Mouse (Mus musculus) MEL (cell line): Measurements from ENCODE around the gene Amz2. TPM values are rescaled to one million over a fixed set of nuclear protein-coding genes. Genes with fewer than 3 reads are reported as not detected.

ENCODE experiments used
- DNase-seq: peaks from one replicate; pipeline ENCODE4 v3.0.0; 2011; ENCODE audit warnings: low read depth, low spot score
- H3K27ac ChIP-seq: 2 replicates; pipeline ENCODE4 v1.5.1; 2012; ENCODE audit warnings: low read depth, mild to moderate bottlenecking, control low read depth, low read length, moderate library complexity; ENCODE audit not compliant: control insufficient read depth
- H3K27me3 ChIP-seq, 2 experiments: fragments of 150-350 bp in 1 of 2; sonication (generic) in 1 of 2; 2 replicates each; pipeline ENCODE4 v1.6.1; 2012; ENCODE audit warnings: low read length in 2 of 2, mild to moderate bottlenecking in 2 of 2, improper control_type of control experiment in 1 of 2, moderate library complexity in 1 of 2; ENCODE audit not compliant: insufficient read depth in 2 of 2, control insufficient read depth in 1 of 2
- H3K36me3 ChIP-seq, 2 experiments: 2 replicates each; pipeline ENCODE4 v1.6.1; 2012 to 2014; ENCODE audit warnings: low read length in 2 of 2, improper control_type of control experiment in 1 of 2, inconsistent platforms in 1 of 2, mild to moderate bottlenecking in 1 of 2; ENCODE audit not compliant: insufficient read depth in 2 of 2, control insufficient read depth in 1 of 2
- H3K4me1 ChIP-seq, 2 experiments: fragments of 150-350 bp in 1 of 2; sonication (generic) in 1 of 2; 2 replicates each; pipeline ENCODE4 v1.6.1; 2012; ENCODE audit warnings: low read length in 2 of 2, improper control_type of control experiment in 1 of 2, mild to moderate bottlenecking in 1 of 2; ENCODE audit not compliant: insufficient read depth in 2 of 2, control insufficient read depth in 1 of 2
- H3K4me3 ChIP-seq, 2 experiments: fragments of 150-350 bp in 1 of 2; sonication (generic) in 1 of 2; 2 replicates each; pipeline ENCODE4 v1.5.1; 2012; ENCODE audit warnings: low read depth in 2 of 2, low read length in 2 of 2, mild to moderate bottlenecking in 2 of 2, moderate library complexity in 2 of 2, control low read depth in 1 of 2, improper control_type of control experiment in 1 of 2; ENCODE audit not compliant: control insufficient read depth in 1 of 2, insufficient read depth in 1 of 2
- H3K79me2 ChIP-seq: 2 replicates; pipeline ENCODE4 v1.6.1; 2012; ENCODE audit warnings: mild to moderate bottlenecking, low read length, moderate library complexity; ENCODE audit not compliant: control insufficient read depth, poor library complexity, insufficient read depth
- H3K9ac ChIP-seq: 2 replicates; pipeline ENCODE4 v1.6.1; 2012; ENCODE audit warnings: low read depth, mild to moderate bottlenecking, control low read depth, low read length, moderate library complexity; ENCODE audit not compliant: control insufficient read depth, poor library complexity, severe bottlenecking
- H3K9me3 ChIP-seq: fragments of 150-350 bp; sonication (generic); replicated peaks from 2 replicates; pipeline ENCODE4 v1.6.1; 2012; ENCODE audit warnings: mild to moderate bottlenecking, low read length, improper control_type of control experiment, moderate library complexity; ENCODE audit not compliant: insufficient read depth
- BHLHE40 ChIP-seq: IDR thresholded peaks from 2 replicates; pipeline ENCODE4 v1.6.1; 2012; ENCODE audit warnings: low read depth, mild to moderate bottlenecking, inconsistent platforms, low read length, improper control_type of control experiment, borderline replicate concordance
- CHD1 ChIP-seq: IDR thresholded peaks from 2 replicates; pipeline ENCODE4 v1.6.1; 2012; ENCODE audit warnings: low read depth, mild to moderate bottlenecking, inconsistent platforms, low read length, improper control_type of control experiment
- CHD2 ChIP-seq: IDR thresholded peaks from 2 replicates; pipeline ENCODE4 v1.6.1; 2011; ENCODE audit warnings: low read length, improper control_type of control experiment
- CTCF ChIP-seq, 3 experiments: IDR thresholded peaks in 2 of 3; conservative IDR thresholded peaks in 1 of 3; 2 replicates each; pipeline ENCODE4 v1.5.1; 2011 to 2012; ENCODE audit warnings: low read length in 3 of 3, low read depth in 2 of 3, mild to moderate bottlenecking in 2 of 3, improper control_type of control experiment in 1 of 3, inconsistent platforms in 1 of 3, mixed read lengths in 1 of 3, moderate library complexity in 1 of 3; ENCODE audit not compliant: control insufficient read depth in 1 of 3, insufficient read depth in 1 of 3, poor library complexity in 1 of 3, severe bottlenecking in 1 of 3
- E2F4 ChIP-seq: IDR thresholded peaks from 2 replicates; pipeline ENCODE4 v1.6.1; 2011; ENCODE audit warnings: low read depth, low read length, improper control_type of control experiment, borderline replicate concordance
- ELF1 ChIP-seq: IDR thresholded peaks from 2 replicates; pipeline ENCODE4 v1.6.1; 2014; ENCODE audit warnings: low read depth, mild to moderate bottlenecking, inconsistent platforms, low read length, improper control_type of control experiment, moderate library complexity
- GATA1 ChIP-seq: IDR thresholded peaks from 2 replicates; pipeline ENCODE4 v1.6.1; 2011; ENCODE audit warnings: low read depth, low read length, improper control_type of control experiment
- HCFC1 ChIP-seq: IDR thresholded peaks from 2 replicates; pipeline ENCODE4 v1.6.1; 2012; ENCODE audit warnings: low read depth, mild to moderate bottlenecking, inconsistent platforms, low read length, improper control_type of control experiment, moderate library complexity
- JUND ChIP-seq: IDR thresholded peaks from 2 replicates; pipeline ENCODE4 v1.6.1; 2011; ENCODE audit warnings: low read depth, mild to moderate bottlenecking, improper control_type of control experiment, low read length
- KAT2A ChIP-seq: conservative IDR thresholded peaks from 2 replicates; pipeline ENCODE4 v1.6.1; 2012; ENCODE audit warnings: low read depth, low read length, improper control_type of control experiment, inconsistent platforms
- MAFK ChIP-seq: IDR thresholded peaks from 2 replicates; pipeline ENCODE4 v1.6.1; 2011; ENCODE audit warnings: low read depth, mild to moderate bottlenecking, low read length, improper control_type of control experiment, borderline replicate concordance
- MAX ChIP-seq: IDR thresholded peaks from 2 replicates; pipeline ENCODE4 v1.6.1; 2011; ENCODE audit warnings: low read length, improper control_type of control experiment
- MAZ ChIP-seq: IDR thresholded peaks from 2 replicates; pipeline ENCODE4 v1.6.1; 2012; ENCODE audit warnings: low read depth, mild to moderate bottlenecking, inconsistent platforms, low read length, improper control_type of control experiment
- MEF2A ChIP-seq: IDR thresholded peaks from 2 replicates; pipeline ENCODE4 v1.6.1; 2014; ENCODE audit warnings: low read depth, mild to moderate bottlenecking, inconsistent platforms, low read length, improper control_type of control experiment; ENCODE audit not compliant: poor library complexity, insufficient replicate concordance, severe bottlenecking; ENCODE audit errors: extremely low read depth
- MXI1 ChIP-seq: IDR thresholded peaks from 2 replicates; pipeline ENCODE4 v1.6.1; 2011; ENCODE audit warnings: mild to moderate bottlenecking, low read depth, low read length, improper control_type of control experiment
- NELFE ChIP-seq: IDR thresholded peaks from 2 replicates; pipeline ENCODE4 v1.6.1; 2011; ENCODE audit warnings: low read depth, low read length, improper control_type of control experiment
- NRF1 ChIP-seq: IDR thresholded peaks from 2 replicates; pipeline ENCODE4 v1.6.1; 2014; ENCODE audit warnings: low read depth, mild to moderate bottlenecking, inconsistent platforms, low read length, improper control_type of control experiment, moderate library complexity; ENCODE audit not compliant: poor library complexity, insufficient read depth, severe bottlenecking
- POLR2A ChIP-seq, 2 experiments: IDR thresholded peaks; 2 replicates each; pipeline ENCODE4 v1.6.1; 2011 to 2012; ENCODE audit warnings: low read length in 2 of 2, mild to moderate bottlenecking in 2 of 2, control low read depth in 1 of 2, improper control_type of control experiment in 1 of 2, low read depth in 1 of 2, moderate library complexity in 1 of 2; ENCODE audit not compliant: control insufficient read depth in 1 of 2, insufficient read depth in 1 of 2, poor library complexity in 1 of 2
- POLR2AphosphoS2 ChIP-seq: IDR thresholded peaks from 2 replicates; pipeline ENCODE4 v1.6.1; 2011; ENCODE audit warnings: low read length, improper control_type of control experiment
- POLR2AphosphoS5 ChIP-seq: IDR thresholded peaks from 2 replicates; pipeline ENCODE4 v1.6.1; 2012; ENCODE audit warnings: low read depth, borderline replicate concordance, mild to moderate bottlenecking, inconsistent platforms, low read length, moderate library complexity, mixed read lengths
- RAD21 ChIP-seq: IDR thresholded peaks from 2 replicates; pipeline ENCODE4 v1.6.1; 2011; ENCODE audit warnings: mild to moderate bottlenecking, low read depth, low read length, improper control_type of control experiment
- RCOR1 ChIP-seq: IDR thresholded peaks from 2 replicates; pipeline ENCODE4 v1.6.1; 2012; ENCODE audit warnings: low read depth, mild to moderate bottlenecking, inconsistent platforms, low read length, improper control_type of control experiment
- SIN3A ChIP-seq: IDR thresholded peaks from 2 replicates; pipeline ENCODE4 v1.6.1; 2012; ENCODE audit warnings: low read length, improper control_type of control experiment, inconsistent platforms
- TAL1 ChIP-seq: IDR thresholded peaks from 2 replicates; pipeline ENCODE4 v1.6.1; 2012; ENCODE audit warnings: mild to moderate bottlenecking, inconsistent platforms, low read length, moderate library complexity, mixed read lengths
- TBP ChIP-seq: IDR thresholded peaks from 2 replicates; pipeline ENCODE4 v1.8.0; 2011; ENCODE audit warnings: low read depth, low read length, improper control_type of control experiment
- TCF12 ChIP-seq: IDR thresholded peaks from 2 replicates; pipeline ENCODE4 v1.6.1; 2014; ENCODE audit warnings: low read depth, mild to moderate bottlenecking, inconsistent platforms, low read length, improper control_type of control experiment, moderate library complexity
- USF1 ChIP-seq: IDR thresholded peaks from 2 replicates; pipeline ENCODE4 v1.6.1; 2014; ENCODE audit warnings: low read depth, mild to moderate bottlenecking, inconsistent platforms, low read length, improper control_type of control experiment, moderate library complexity
- USF2 ChIP-seq, 2 experiments: IDR thresholded peaks; 2 replicates each; pipeline ENCODE4 v1.6.1; 2011 to 2012; ENCODE audit warnings: improper control_type of control experiment in 2 of 2, low read length in 2 of 2, borderline replicate concordance in 1 of 2, inconsistent platforms in 1 of 2, low read depth in 1 of 2, mild to moderate bottlenecking in 1 of 2; ENCODE audit not compliant: insufficient read depth in 1 of 2
- ZC3H11A ChIP-seq: IDR thresholded peaks from 2 replicates; pipeline ENCODE4 v1.6.1; 2012; ENCODE audit warnings: low read depth, mild to moderate bottlenecking, inconsistent platforms, low read length, improper control_type of control experiment
- ZKSCAN1 ChIP-seq: IDR thresholded peaks from 2 replicates; pipeline ENCODE4 v1.6.1; 2012; ENCODE audit warnings: low read depth, mild to moderate bottlenecking, inconsistent platforms, low read length, improper control_type of control experiment, moderate library complexity
- ZMIZ1 ChIP-seq: IDR thresholded peaks from 2 replicates; pipeline ENCODE4 v1.6.1; 2012; ENCODE audit warnings: low read depth, mild to moderate bottlenecking, inconsistent platforms, low read length, improper control_type of control experiment, moderate library complexity
- polyA plus RNA-seq, 2 experiments: library from polyadenylated mRNA; stranded (reverse) in 1 of 2; unstranded in 1 of 2; fragments of >175 nt in 1 of 2; fragments of >200 nt in 1 of 2; gene quantifications; 2 replicates each; pipeline versions ENCODE4 v1.2.1 to v1.2.4; 2012; ENCODE audit warnings: low replicate concordance in 2 of 2, low read depth in 1 of 2; ENCODE audit not compliant: insufficient read length in 2 of 2, insufficient read depth in 1 of 2, missing spikeins in 1 of 2
- total RNA-seq: library from RNA; depleted of rRNA; stranded (reverse); fragments of 300-350 nt; gene quantifications from 2 replicates; pipeline ENCODE4 v1.2.3, GENCODE M21; 2012

The Amz2 gene
- total and polyA plus RNA-seq, 3 experiments, result 40.2 to 1,743 (median 47.1) TPM

DNA sequence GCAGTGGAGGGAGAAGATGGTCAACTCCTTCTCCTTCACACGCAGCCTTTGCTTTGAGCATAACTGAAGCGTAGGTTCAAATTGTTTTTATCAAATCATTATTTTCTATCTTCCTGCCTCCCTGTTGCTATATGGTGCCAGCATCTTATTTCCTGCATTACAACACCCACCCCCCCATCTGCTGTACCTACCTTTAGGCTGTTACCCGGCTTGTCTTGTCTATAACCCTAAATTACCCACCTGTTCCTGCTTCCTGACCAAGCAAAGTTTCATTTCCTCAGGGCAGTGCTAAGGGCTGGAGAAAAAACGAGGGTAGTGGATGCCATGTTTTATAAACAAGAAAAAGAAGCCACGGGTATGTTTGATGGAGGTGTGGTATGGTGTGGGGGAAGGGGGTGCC lies 4.5 kb upstream of the Amz2 start:
- H3K4me1 ChIP-seq, result peaks cover 8 to 12% of the 10 kb centered on the region in 2 experiments; a peak in 3 of 4 replicates
- TF ChIP-seq GATA1, result no peak
- TF ChIP-seq POLR2A (IDR thresholded peaks at IDR 0.05; ENCODE audit: control insufficient read depth in 1 of 2, insufficient read depth in 1 of 2, low read depth in 1 of 2, low read length in 2 of 2, poor library complexity in 1 of 2), result no peak
- TF ChIP-seq MAX, result no peak
- no peak for TF ChIP-seq E2F4
- no peak for TF ChIP-seq NRF1
- no peak for TF ChIP-seq TBP
- no peak for TF ChIP-seq MXI1
- no peak for TF ChIP-seq TCF12
- TF ChIP-seq MEF2A, result no peak
- TF ChIP-seq, all 39 proteins: peak for 0
- no peak overlapping the region for H3K27ac ChIP-seq

DNA sequence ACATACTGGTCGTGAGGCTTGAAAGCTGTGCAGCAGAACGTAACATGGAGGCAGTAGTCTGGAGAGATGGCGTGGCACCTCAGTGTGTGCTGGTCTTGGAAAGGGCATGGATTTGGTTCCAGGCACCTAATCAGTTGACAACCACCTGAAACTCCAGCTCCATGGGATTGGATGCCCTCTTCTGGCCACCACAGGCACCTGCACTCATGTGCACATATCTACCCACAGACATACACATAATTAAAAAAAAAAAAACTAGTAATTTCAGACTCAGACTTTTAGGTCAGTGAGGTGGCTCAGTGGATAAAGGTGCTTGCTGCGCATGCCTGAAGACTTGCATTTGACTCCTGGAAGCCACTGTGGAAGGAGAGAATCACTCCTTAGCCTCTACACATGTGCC lies 3.5 kb upstream of the Amz2 start:
- Histone ChIP-seq H3K9ac (no peak overlapping the region), H3K27me3 (no peaks in the 10 kb centered on the region), H3K4me1 (peaks cover 8 to 18% of the 10 kb centered on the region in 2 experiments), H3K9me3 (no peaks in the 10 kb centered on the region), H3K36me3 (peaks cover 0 to 10% of the 10 kb centered on the region in 2 experiments; a peak in 2 of 4 replicates), H3K79me2 (peaks cover 5% of the 10 kb centered on the region; the same call in 1 of the 2 replicates), H3K27ac (no peak overlapping the region), H3K4me3 (no peak overlapping the region)
- peak; percentile 49 for DNase-seq
- TF ChIP-seq NRF1 (no peak), ELF1 (no peak), CTCF (IDR thresholded peaks at IDR 0.05 in 2 of 3, conservative IDR thresholded peaks at IDR 0.05 in 1 of 3; ENCODE audit: control insufficient read depth in 1 of 3, insufficient read depth in 1 of 3, low read depth in 2 of 3, low read length in 3 of 3, poor library complexity in 1 of 3, severe bottlenecking in 1 of 3) (peak; percentile 34 to 53 (median 40)), TAL1 (no peak), RAD21 (peak; percentile 26), MAZ (no peak), CHD1 (no peak), SIN3A (no peak), ZKSCAN1 (no peak), HCFC1 (no peak), CHD2 (no peak), JUND (no peak), TCF12 (no peak), MAFK (no peak), POLR2AphosphoS2 (no peak), BHLHE40 (no peak), KAT2A (no peak), NELFE (no peak), POLR2A (IDR thresholded peaks at IDR 0.05; ENCODE audit: control insufficient read depth in 1 of 2, insufficient read depth in 1 of 2, low read depth in 1 of 2, low read length in 2 of 2, poor library complexity in 1 of 2) (no peak), USF1 (no peak), ZMIZ1 (no peak), ZC3H11A (peak; percentile 19; the same call in 1 of the 2 replicates), RCOR1 (no peak), POLR2AphosphoS5 (no peak), GATA1 (no peak), USF2 (IDR thresholded peaks at IDR 0.05; ENCODE audit: borderline replicate concordance in 1 of 2, insufficient read depth in 1 of 2, low read depth in 1 of 2, low read length in 2 of 2) (no peak)

More for the DNA sequence above, 4.5 kb upstream of the Amz2 start:
- H3K79me2 ChIP-seq, result peaks cover 2% of the 10 kb centered on the region; the same call in 1 of the 2 replicates
- no peaks in the 10 kb centered on the region for H3K27me3 ChIP-seq
- no peak overlapping the region; the same call in 1 of the 2 replicates for H3K9ac ChIP-seq
- H3K9me3 ChIP-seq, result no peaks in the 10 kb centered on the region
- DNase-seq, result no peak
- H3K4me3 ChIP-seq, result no peak overlapping the region
- peaks cover 0 to 5% of the 10 kb centered on the region in 2 experiments; a peak in 1 of 4 replicates for H3K36me3 ChIP-seq
